In genomic region chr8:92856273-92856986, GRCm38 (mm10) we compare ENCODE assay signal across 10 mouse cellular contexts. TPM values are rescaled to one million over a fixed set of nuclear protein-coding genes. Genes with fewer than 3 reads are reported as not detected.
DNase-seq lines count a peak whose midpoint lies in the region; ATAC-seq lines count a peak whose summit lies in the region.
"Had no signal": no experiment of that assay in that cellular context is flagged by ENCODE, and none has a peak within 500 bp of the region (broad histone marks: within the 10 kb centered on the region; RNA-seq: fewer than 3 reads in every experiment).

No protein-coding gene starts in this region.

- ATAC-seq in heart, embryonic 11.5 days (replicated peaks; ENCODE audit: insufficient number of reproducible peaks, low FRiP score, low TSS enrichment) = no peak
- no peak for ATAC-seq in neural tube, embryonic 12.5 days (ENCODE audit: low FRiP score, low read depth)
- no peak for ATAC-seq in limb, embryonic 13.5 days (ENCODE audit: low FRiP score, low read depth)
- ATAC-seq in stomach, embryonic 14.5 days (ENCODE audit: insufficient number of reproducible peaks, insufficient read depth, low FRiP score, low read depth) = no peak

- H3K27me3 ChIP-seq in heart, embryonic 11.5 days (ENCODE audit: control insufficient read depth, insufficient read depth, low read length) = peaks cover 7% of the 10 kb centered on the region; the same call in 1 of the 2 replicates
- peaks cover 18% of the 10 kb centered on the region for H3K27me3 ChIP-seq in neural tube, embryonic 12.5 days (replicated peaks)
- H3K27me3 ChIP-seq in limb, embryonic 13.5 days = peaks cover 6% of the 10 kb centered on the region; the same call in 1 of the 2 replicates
- no peaks in the 10 kb centered on the region for H3K27me3 ChIP-seq in stomach, embryonic 14.5 days (ENCODE audit: control insufficient read depth, insufficient read depth, low read length)

- H3K4me1 ChIP-seq in heart, embryonic 11.5 days (ENCODE audit: control insufficient read depth, insufficient read depth, low read length) = no peaks in the 10 kb centered on the region
- no peaks in the 10 kb centered on the region for H3K4me1 ChIP-seq in neural tube, embryonic 12.5 days
- peaks cover 16% of the 10 kb centered on the region for H3K4me1 ChIP-seq in limb, embryonic 13.5 days
- H3K4me1 ChIP-seq in stomach, embryonic 14.5 days (ENCODE audit: control insufficient read depth, insufficient read depth, low read length) = peaks cover 12% of the 10 kb centered on the region

- WGBS in heart, embryonic 11.5 days (ENCODE audit: insufficient replicate concordance) = 77% methylated on average over 7 of the region's 7 CpGs
- 84% methylated on average over 7 of the region's 7 CpGs for WGBS in neural tube, embryonic 12.5 days
- WGBS in limb, embryonic 13.5 days = 77% methylated on average over 7 of the region's 7 CpGs
- WGBS in stomach, embryonic 14.5 days = 80% methylated on average over 7 of the region's 7 CpGs

- no peak overlapping the region for H3K27ac ChIP-seq in heart, embryonic 11.5 days (ENCODE audit: low read depth, low read length)
- H3K27ac ChIP-seq in neural tube, embryonic 12.5 days = no peak overlapping the region
- H3K27ac ChIP-seq in limb, embryonic 13.5 days = no peak overlapping the region
- no peak overlapping the region for H3K27ac ChIP-seq in stomach, embryonic 14.5 days (ENCODE audit: low read length)

- H3K4me3 ChIP-seq in heart, embryonic 11.5 days (ENCODE audit: low read depth, low read length) = no peak overlapping the region
- peak overlapping the region; percentile 54 for H3K4me3 ChIP-seq in neural tube, embryonic 12.5 days
- peak overlapping the region; percentile 62 for H3K4me3 ChIP-seq in limb, embryonic 13.5 days
- H3K4me3 ChIP-seq in stomach, embryonic 14.5 days (ENCODE audit: low read depth, low read length) = no peak overlapping the region; the same call in 1 of the 2 replicates

- H3K4me2 ChIP-seq in heart, embryonic 11.5 days = 0 out of 2 replicates have a peak overlapping the region, but pooled peaks have one; percentile 87
- H3K4me2 ChIP-seq in neural tube, embryonic 12.5 days (replicated peaks) = peak overlapping the region; percentile 81
- peak overlapping the region; percentile 82 for H3K4me2 ChIP-seq in limb, embryonic 13.5 days (replicated peaks)
- H3K4me2 ChIP-seq in stomach, embryonic 14.5 days (replicated peaks; ENCODE audit: low read depth, low read length) = peak overlapping the region; percentile 82

- no peaks in the 10 kb centered on the region; the same call in 1 of the 2 replicates for H3K9me3 ChIP-seq in heart, embryonic 11.5 days (replicated peaks; ENCODE audit: control insufficient read depth, low read length)
- no peaks in the 10 kb centered on the region for H3K9me3 ChIP-seq in neural tube, embryonic 12.5 days
- no peaks in the 10 kb centered on the region for H3K9me3 ChIP-seq in limb, embryonic 13.5 days
- no peaks in the 10 kb centered on the region for H3K9me3 ChIP-seq in stomach, embryonic 14.5 days (ENCODE audit: control insufficient read depth, low read depth, low read length)

- no peak overlapping the region for H3K9ac ChIP-seq in heart, embryonic 11.5 days (ENCODE audit: low read depth, low read length)
- H3K9ac ChIP-seq in neural tube, embryonic 12.5 days = no peak overlapping the region
- H3K9ac ChIP-seq in limb, embryonic 13.5 days = peak overlapping the region; percentile 76
- no peak overlapping the region for H3K9ac ChIP-seq in stomach, embryonic 14.5 days (replicated peaks; ENCODE audit: low read depth, low read length)

- H3K36me3 ChIP-seq in heart, embryonic 11.5 days (ENCODE audit: control insufficient read depth, insufficient read depth, low read length) = no peaks in the 10 kb centered on the region
- no peaks in the 10 kb centered on the region for H3K36me3 ChIP-seq in neural tube, embryonic 12.5 days
- H3K36me3 ChIP-seq in limb, embryonic 13.5 days = peaks cover 26% of the 10 kb centered on the region
- H3K36me3 ChIP-seq in stomach, embryonic 14.5 days (ENCODE audit: control insufficient read depth, insufficient read depth, low read length) = no peaks in the 10 kb centered on the region

- DNase-seq in heart, adult 9 months (ENCODE audit: low spot score in 2 of 2) = no peak
- DNase-seq in neural tube, embryonic 10.5 days (ENCODE audit: extremely low spot score, low spot score) = no peak
- DNase-seq in cerebellum, postnatal 36 days = no peak
- no peak for DNase-seq in left cerebral cortex, adult 11 months (ENCODE audit: low spot score)
- DNase-seq: kidney, postnatal 14 days had no signal

RNA-seq across cellular contexts. Expression of gene Lpcat2, which starts 1.3 kb away (rescaled TPM):
- polyA plus RNA-seq in heart, embryonic 11.5 days (2014; fragmentation: Nextera tagmentation; extraction: Ambion mirVana) = 2.0 and 2.5 TPM in 2 replicates
- 7.8 and 8.4 TPM in 2 replicates for polyA plus RNA-seq in neural tube, embryonic 12.5 days (2016; fragmentation: Nextera tagmentation; extraction: Ambion mirVana)
- polyA plus RNA-seq in limb, embryonic 13.5 days (2015; fragmentation: Nextera tagmentation; extraction: Ambion mirVana) = 11.7 and 11.8 TPM in 2 replicates
- polyA plus RNA-seq in stomach, embryonic 14.5 days (2014; fragmentation: Nextera tagmentation; extraction: Ambion mirVana) = 12.6 and 15.8 TPM in 2 replicates

RNA-seq across cellular contexts. Expression of gene Mmp2, which starts 29.3 kb away (rescaled TPM):
- 107 TPM in 2 replicates for polyA plus RNA-seq in heart, embryonic 11.5 days (2014; fragmentation: Nextera tagmentation; extraction: Ambion mirVana)
- polyA plus RNA-seq in neural tube, embryonic 12.5 days (2016; fragmentation: Nextera tagmentation; extraction: Ambion mirVana) = 58.1 and 64.3 TPM in 2 replicates
- polyA plus RNA-seq in limb, embryonic 13.5 days (2015; fragmentation: Nextera tagmentation; extraction: Ambion mirVana) = 245 and 256 TPM in 2 replicates
- polyA plus RNA-seq in stomach, embryonic 14.5 days (2014; fragmentation: Nextera tagmentation; extraction: Ambion mirVana) = 198 and 214 TPM in 2 replicates
- polyA plus RNA-seq: erythroblast, embryonic 14.5 days had no signal

RNA-seq across cellular contexts. Expression of gene Capns2, which starts 44.8 kb away (rescaled TPM):
- polyA plus RNA-seq in heart, embryonic 11.5 days (2014; fragmentation: Nextera tagmentation; extraction: Ambion mirVana) = 0.23 and 0.47 TPM in 2 replicates
- 0.32 and 0.47 TPM in 2 replicates for polyA plus RNA-seq in neural tube, embryonic 12.5 days (2016; fragmentation: Nextera tagmentation; extraction: Ambion mirVana)
- 4.5 and 6.4 TPM in 2 replicates for polyA plus RNA-seq in limb, embryonic 13.5 days (2015; fragmentation: Nextera tagmentation; extraction: Ambion mirVana)
- polyA plus RNA-seq in stomach, embryonic 14.5 days (2014; fragmentation: Nextera tagmentation; extraction: Ambion mirVana) = 1.4 and 3.8 TPM in 2 replicates
- polyA plus RNA-seq: erythroblast, embryonic 14.5 days had no signal

Comparison
In these comparisons a context has a peak if more than half of its experiments do, and no peak if none do; other contexts are left out.
1. H3K4me3 ChIP-seq: peak in neural tube, embryonic 12.5 days (single experiment) and limb, embryonic 13.5 days (single experiment); none in heart, embryonic 11.5 days (single experiment) and stomach, embryonic 14.5 days (single experiment).
2. Peak in every context shown above with its lines, with median percentiles within 50 percentile points of each other: H3K4me2 ChIP-seq.